Mouse (Mus musculus) gastrocnemius, adult 18-20 months (tissue): ENCODE data around the gene Tmem255b. TPM values are rescaled to one million over a fixed set of nuclear protein-coding genes. Genes with fewer than 3 reads are reported as not detected.

Experiments
- DNase-seq: peaks from one replicate; pipeline ENCODE4 v3.0.0; 2021; ENCODE audit warnings: low spot score
- total RNA-seq, 2 experiments: library from RNA; stranded (reverse); gene quantifications; 2 replicates each; pipeline ENCODE4 v1.2.3; 2021

The Tmem255b gene
- total RNA-seq, 2 experiments from 2014 or later = 1.3 to 2.8 TPM

- DNase-seq = no peak
Measured at GRCm38 (mm10) chr8:13491491-13492010, 56.6 kb downstream of the Tmem255b start.

DNA sequence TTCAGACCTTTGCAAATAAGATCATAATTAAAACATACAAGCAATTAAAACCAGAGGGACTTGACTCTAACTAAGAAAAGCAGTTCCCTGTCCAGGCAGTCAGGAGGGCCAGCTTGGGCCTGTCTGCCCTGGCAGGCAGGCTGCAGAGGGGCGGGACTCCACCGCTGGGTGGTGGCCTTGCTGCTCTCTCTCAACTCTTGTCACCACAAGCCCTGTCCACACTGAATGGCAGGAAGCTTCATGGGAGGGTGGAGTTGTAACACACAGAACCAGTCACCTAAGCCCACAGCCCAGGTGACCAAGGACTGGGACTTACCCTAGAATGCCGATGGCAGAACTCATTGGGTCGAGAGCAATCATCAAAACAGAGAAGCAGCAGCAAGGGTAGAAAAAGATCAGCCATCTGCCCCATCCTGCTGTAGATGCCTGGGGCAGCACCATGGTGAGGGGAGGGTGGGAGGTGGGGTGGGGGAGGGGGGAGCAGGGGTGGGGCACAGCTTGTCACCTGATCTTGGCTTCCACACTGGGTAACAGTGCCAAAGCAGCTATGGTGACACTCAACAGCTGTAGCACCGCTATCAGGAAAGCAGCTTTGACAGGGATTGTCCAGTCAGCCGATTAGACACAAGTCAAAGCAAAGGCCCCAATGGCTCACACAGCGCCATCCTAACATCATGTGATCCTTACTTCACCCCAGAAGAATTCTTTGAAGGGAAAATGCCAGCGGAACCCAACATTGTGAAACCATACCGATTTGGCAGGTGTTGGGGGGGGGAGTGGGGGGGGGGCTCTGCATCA is 57.4 kb downstream of the Tmem255b start:
- peak; percentile 50 for DNase-seq

DNA sequence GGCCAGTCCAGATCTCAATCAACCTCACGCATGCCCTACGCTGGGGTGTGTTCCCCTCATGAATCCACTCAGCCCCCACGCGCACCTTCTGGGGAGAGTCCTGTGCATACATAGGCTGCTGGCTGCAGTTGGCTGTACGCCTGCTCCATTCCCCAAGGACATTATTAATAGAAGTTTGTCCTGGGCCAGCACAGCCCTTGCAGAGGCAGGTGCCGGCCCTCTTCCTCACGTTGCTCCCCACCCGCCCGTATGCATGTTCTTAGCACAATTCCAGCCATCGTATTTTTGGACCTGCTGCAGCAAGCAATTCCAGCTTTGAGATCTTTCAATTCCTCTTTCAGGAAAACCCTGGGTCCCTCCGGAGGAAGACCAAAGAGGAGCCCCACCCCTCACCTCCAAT is 58.0 kb downstream of the Tmem255b start:
- peak; percentile 82 for DNase-seq

DNA sequence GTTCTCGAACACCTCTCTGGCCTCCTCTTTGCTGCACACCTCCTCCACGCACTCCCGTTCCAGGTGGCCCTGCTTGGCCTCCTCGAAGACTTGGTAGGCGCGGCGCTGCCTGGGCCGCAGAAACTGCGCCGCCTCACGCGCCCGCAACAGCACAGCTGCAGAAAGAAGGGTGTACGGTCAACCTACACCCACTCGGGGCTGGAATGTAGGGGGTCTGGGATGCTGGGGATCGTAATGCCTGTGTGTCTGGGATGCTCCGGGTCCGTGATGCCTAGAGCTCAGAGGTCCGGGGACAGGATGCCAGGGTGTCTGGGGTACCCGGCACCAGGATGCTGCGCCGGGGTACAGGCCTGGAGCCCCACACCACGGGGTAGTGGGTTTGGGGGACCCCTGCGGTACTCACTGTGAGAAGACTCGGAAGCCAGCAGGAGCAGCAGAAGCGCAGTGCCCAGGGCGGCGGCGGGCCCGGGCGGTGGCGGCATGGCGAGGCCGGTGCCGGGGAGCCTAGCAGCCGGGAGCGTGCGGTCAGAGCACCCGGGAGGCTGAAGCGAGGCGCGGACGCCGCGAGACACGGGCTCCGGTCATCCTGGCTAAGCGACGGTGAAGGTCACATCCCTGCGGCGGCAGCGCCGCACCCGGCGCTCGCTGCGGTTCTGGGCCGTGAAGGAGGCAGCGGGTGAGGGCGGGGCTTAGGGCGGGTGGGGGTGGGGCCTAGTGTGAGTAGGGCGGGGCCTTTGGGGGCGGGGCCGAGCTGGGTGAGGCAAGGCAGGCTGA is 59.1 kb downstream of the Tmem255b start, which contains the start of gene Gas6:
Gene Gas6, minus strand, starts transcription at position 633 of the 774 bp plus-strand sequence.
- DNase-seq = peak; percentile 46

DNA sequence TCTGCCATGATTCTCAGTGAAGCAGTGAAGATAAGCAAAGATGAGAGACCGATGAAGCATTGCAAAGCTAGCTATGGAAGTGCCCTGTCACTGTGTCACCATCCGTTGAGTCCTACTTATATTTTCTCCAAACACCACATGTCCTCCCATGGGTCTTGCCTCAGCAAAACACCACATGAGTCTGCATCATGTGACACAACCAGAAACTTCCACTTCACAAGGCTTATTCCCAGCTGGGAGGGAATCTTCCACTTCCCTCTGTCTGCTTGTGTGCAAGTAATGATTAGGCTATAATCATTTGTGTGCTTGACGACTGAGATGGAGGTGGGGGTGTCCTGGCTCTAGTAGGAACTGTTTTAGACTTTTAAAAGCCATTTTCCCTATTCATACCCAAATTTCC is 66.2 kb downstream of the Tmem255b start:
- no peak for DNase-seq

GRCm38 (mm10) chr8:13503936-13504606 is 69.1 kb downstream of the Tmem255b start:
- DNase-seq = no peak

DNA sequence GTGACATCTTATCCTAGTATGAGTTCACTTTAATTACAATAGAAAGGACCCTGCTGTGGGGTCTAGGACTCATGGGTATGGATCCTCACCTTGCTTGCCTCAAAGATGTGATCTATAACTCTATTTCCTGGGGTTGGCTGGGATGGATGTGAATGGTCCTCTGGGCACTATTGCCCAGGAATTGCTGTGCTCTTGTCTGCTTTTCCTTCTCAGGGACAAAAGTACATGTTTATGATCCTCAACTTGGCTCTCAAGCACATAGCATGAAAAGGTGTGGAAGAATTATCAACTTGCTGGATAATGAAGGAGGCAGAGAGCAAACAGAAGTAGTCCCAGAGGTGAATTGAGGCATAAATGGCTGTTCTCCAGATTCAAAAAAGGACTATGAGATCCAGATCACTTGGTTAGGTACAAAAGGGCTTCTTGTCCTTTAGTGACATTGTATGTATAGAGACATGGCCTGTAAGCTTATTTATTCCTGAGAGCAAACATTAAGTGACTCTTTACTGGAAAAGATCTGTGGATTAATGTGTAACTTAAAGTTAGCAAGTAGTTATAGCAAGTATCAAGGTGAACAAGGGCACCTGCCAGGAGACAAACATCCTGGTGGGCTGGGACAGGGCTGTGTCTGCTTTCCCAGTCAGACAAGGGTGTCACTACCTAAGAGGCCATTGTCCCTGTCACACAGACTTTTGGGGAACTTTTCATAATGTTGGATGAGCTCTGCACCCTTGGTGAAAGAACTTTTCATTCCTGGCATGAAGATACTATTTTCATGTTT is 70.1 kb downstream of the Tmem255b start:
- DNase-seq = no peak

DNA sequence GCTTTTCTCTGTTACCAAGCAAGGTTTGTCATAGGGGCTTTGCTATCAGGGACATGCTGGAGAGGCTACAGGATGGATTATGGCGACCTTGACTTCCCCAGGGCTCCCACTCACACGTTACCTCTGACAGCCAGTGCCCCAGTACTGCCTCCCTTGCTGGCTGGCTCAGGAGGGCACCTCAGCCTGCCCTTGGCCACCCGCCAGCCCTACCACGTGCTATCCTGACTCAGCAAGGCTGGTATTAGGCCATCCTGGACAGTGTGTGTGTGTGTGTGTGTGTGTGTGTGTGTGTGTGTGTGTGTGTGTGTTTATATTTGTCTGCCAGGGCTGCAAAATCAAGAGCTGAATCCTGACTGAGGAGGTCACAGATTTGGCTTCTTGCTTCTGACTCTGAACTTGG is 71.9 kb downstream of the Tmem255b start:
- peak; percentile 73 for DNase-seq

DNA sequence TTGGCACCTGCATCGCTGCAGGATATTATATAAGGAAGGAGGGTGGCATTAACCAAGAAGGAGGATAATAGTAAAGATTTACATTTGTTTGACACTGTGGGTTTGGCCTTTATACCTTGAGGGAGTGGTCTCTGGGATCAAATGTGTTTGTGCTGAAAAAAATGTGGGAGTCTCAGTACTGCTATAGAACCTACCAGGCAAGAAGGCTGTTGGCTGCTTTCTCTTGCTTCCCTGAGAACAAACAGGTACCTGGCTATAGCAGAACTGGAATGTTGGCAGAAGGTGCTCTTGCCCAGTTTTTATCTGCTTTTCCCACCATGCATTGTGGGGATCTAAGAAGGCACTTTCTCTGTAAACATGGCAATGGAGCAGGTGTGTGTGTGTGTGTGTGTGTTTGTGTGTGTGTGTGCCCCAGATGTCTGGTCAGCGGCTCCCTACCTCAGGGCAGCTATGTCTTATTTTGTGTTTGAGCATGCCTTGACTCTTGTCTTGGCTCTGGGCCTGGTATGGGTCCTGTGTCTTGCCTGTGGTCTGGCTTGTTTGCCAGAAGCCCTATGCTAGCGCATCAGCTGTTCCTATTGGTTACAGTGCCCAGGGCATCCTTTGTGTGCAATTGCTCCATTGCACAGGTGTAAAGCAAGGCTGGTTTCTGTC is 72.4 kb downstream of the Tmem255b start:
- DNase-seq = no peak

DNA sequence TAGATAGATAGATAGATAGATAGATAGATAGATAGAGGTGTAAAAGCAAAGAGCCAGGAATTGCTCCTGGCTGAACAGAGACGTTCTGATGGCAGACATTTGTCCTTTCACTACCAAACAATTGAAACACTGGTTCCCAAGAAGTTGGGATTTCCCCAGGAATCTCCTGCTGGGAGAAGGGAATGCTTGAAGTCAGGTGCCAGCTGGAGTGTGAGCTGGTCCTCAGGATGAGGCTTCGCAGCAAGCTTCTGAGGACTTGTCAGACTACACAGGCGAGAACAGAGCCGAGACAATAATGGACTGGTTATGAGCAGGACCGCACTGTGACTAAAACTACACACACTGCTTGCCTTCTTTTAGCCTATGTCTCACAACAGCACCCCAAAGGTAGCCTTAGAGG is 77.0 kb downstream of the Tmem255b start:
- no peak for DNase-seq

- DNase-seq = no peak
Measured at GRCm38 (mm10) chr8:13512677-13513076, 77.7 kb downstream of the Tmem255b start.

GRCm38 (mm10) chr8:13513556-13514370 is 78.8 kb downstream of the Tmem255b start:
- DNase-seq = no peak

DNA sequence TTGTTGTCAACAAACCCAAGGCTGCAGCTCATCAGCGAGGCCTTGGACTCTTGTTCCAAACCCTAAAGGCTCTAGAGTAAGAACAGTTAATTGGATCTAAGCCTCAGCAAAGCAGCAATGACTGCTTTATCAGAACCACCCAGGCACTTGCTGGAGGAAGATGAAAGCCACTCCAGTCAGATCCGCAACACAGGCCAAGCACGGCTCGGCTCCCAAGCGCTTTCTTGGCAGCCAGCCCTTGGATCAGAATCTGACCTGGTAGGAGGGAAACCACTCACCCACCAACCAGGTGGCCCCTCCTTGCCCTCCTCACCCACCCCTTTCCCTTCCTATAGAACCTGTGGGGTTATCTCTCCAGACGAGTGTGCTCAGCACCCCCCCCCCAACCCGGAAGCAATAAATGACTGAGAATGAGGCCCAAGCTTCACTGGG is 81.0 kb downstream of the Tmem255b start:
- no peak for DNase-seq

DNA sequence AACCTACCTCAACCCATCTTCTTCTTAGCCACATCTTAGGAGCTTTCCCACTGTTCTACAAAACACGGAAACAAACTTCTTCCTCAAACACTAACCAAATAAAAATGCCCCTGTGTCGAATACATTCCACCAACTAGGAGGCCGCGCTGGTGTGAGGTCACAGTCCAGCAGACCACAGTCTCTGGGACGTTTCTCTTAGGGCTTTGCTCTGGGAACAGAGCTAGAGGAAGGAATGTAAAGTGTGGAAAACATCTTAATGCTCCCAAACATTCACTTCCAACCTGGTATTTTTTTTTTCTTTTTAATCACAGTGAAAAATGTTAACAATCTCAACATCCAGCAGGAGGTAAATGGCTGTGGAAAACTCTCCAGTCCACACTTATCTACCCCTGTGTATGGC is 81.7 kb downstream of the Tmem255b start:
- DNase-seq = no peak

DNA sequence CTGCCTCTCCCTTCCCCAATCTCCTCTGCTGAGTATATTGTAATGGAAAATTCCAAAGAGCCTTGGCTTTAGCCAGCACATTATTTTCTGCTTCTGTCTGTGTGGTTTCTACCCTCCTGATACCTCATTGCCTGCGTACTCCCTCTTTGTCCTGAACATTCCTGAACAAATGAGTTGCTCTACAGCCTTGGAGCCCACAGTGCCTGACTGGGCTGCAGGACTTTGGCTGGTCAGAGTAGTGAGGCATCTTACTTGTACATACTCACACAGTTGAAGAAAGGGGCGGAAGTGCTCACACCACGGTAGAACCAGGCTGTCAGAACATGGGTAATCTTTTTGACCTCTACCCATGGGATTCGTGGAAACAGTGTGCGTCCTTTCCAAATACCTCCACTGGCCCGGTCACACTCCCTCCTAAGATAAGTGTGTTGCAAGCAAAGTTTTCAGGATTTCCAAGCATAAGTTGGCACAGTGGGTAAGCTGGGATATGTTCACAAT is 82.3 kb downstream of the Tmem255b start:
- no peak for DNase-seq
